Mouse (Mus musculus) limb, embryonic 10.5 days (tissue): ENCODE results near the gene Gria3. TPM values are rescaled to one million over a fixed set of nuclear protein-coding genes. Genes with fewer than 3 reads are reported as not detected.

Experiments
- DNase-seq: peaks from one replicate; pipeline ENCODE4 v3.0.0-alpha.2; 2017; ENCODE audit warnings: low spot score
- H3K27ac ChIP-seq: fragments of 300-500 bp; sonication (generic); 2 replicates; pipeline ENCODE4 v1.5.1; 2016; ENCODE audit warnings: mild to moderate bottlenecking
- H3K27me3 ChIP-seq: fragments of 300-500 bp; sonication (generic); 2 replicates; pipeline ENCODE4 v1.6.1; 2016; ENCODE audit warnings: low read depth, mild to moderate bottlenecking; ENCODE audit not compliant: poor library complexity, severe bottlenecking
- H3K36me3 ChIP-seq: fragments of 300-500 bp; sonication (generic); 2 replicates; pipeline ENCODE4 v1.6.1; 2016; ENCODE audit warnings: mild to moderate bottlenecking, moderate library complexity
- H3K4me1 ChIP-seq: fragments of 300-500 bp; sonication (generic); 2 replicates; pipeline ENCODE4 v1.6.1; 2016
- H3K4me3 ChIP-seq: fragments of 300-500 bp; sonication (generic); 2 replicates; pipeline ENCODE4 v1.5.1; 2016; ENCODE audit warnings: mild to moderate bottlenecking, moderate library complexity
- H3K9me3 ChIP-seq: fragments of 300-500 bp; sonication (generic); replicated peaks from 2 replicates; pipeline ENCODE4 v1.6.1; 2016; ENCODE audit warnings: mild to moderate bottlenecking
- WGBS: fragments of 180-500 bp; shearing (Covaris S2); methylation state at CpG from one replicate; pipeline ENCODE4 v1.1.7; 2016; 5-methylcytosine and 5-hydroxymethylcytosine counted together
- microRNA-seq: library from miRNA; unstranded; fragments of <30 nt; microRNA quantifications from one replicate; pipeline ENCODE4, GENCODE M21; 2017
- polyA plus RNA-seq: library from polyadenylated mRNA; unstranded; fragments of >200 nt; fragmentation: Nextera tagmentation; extraction: Ambion mirVana; gene quantifications from 2 replicates; pipeline ENCODE4 v1.2.1, GENCODE M21; 2016

Gene Gria3
- polyA plus RNA-seq, 1 experiment from 2014 or later, result 2.4 TPM

- no peaks in the 10 kb centered on the region for H3K9me3 ChIP-seq
- no peak overlapping the region for H3K4me3 ChIP-seq
- no peaks in the 10 kb centered on the region for H3K27me3 ChIP-seq
- WGBS, result 50% methylated on average over 2 of the region's 2 CpGs
- H3K27ac ChIP-seq, result no peak overlapping the region
- H3K4me1 ChIP-seq, result no peaks in the 10 kb centered on the region
- no peaks in the 10 kb centered on the region for H3K36me3 ChIP-seq
- DNase-seq, result no peak
These were observed 214.3 kb downstream of the Gria3 start for GRCm38 (mm10) chrX:41614920-41615319.

- no peak overlapping the region for H3K4me3 ChIP-seq
- H3K27ac ChIP-seq, result no peak overlapping the region
- H3K27me3 ChIP-seq, result no peaks in the 10 kb centered on the region
- no peaks in the 10 kb centered on the region for H3K36me3 ChIP-seq
- no peaks in the 10 kb centered on the region for H3K9me3 ChIP-seq
- 79% methylated on average over 1 of the region's 1 CpGs for WGBS
- H3K4me1 ChIP-seq, result no peaks in the 10 kb centered on the region
- DNase-seq, result no peak
These were observed 216.3 kb downstream of the Gria3 start for GRCm38 (mm10) chrX:41616928-41617327.

GRCm38 (mm10) chrX:41618396-41618795, 217.7 kb downstream of the Gria3 start:
- no peak for DNase-seq
- no peak overlapping the region for H3K27ac ChIP-seq
- no peaks in the 10 kb centered on the region for H3K36me3 ChIP-seq
- WGBS, result 89% methylated on average over 2 of the region's 2 CpGs
- H3K9me3 ChIP-seq, result no peaks in the 10 kb centered on the region
- H3K4me3 ChIP-seq, result no peak overlapping the region
- H3K27me3 ChIP-seq, result no peaks in the 10 kb centered on the region
- no peaks in the 10 kb centered on the region for H3K4me1 ChIP-seq

- Histone ChIP-seq H3K4me3 (no peak overlapping the region), H3K36me3 (no peaks in the 10 kb centered on the region), H3K4me1 (no peaks in the 10 kb centered on the region), H3K27ac (no peak overlapping the region), H3K9me3 (no peaks in the 10 kb centered on the region), H3K27me3 (no peaks in the 10 kb centered on the region)
- no peak for DNase-seq
- 92% methylated on average over 4 of the region's 4 CpGs for WGBS
These were observed 232.9 kb downstream of the Gria3 start for GRCm38 (mm10) chrX:41633576-41633975.

- no peak overlapping the region for H3K4me3 ChIP-seq
- WGBS, result 67% methylated on average over 2 of the region's 2 CpGs
- H3K9me3 ChIP-seq, result no peaks in the 10 kb centered on the region
- no peak overlapping the region for H3K27ac ChIP-seq
- no peaks in the 10 kb centered on the region for H3K27me3 ChIP-seq
- H3K4me1 ChIP-seq, result no peaks in the 10 kb centered on the region
- no peak for DNase-seq
- H3K36me3 ChIP-seq, result no peaks in the 10 kb centered on the region
These were observed 244.3 kb downstream of the Gria3 start for GRCm38 (mm10) chrX:41644954-41645353.

DNA sequence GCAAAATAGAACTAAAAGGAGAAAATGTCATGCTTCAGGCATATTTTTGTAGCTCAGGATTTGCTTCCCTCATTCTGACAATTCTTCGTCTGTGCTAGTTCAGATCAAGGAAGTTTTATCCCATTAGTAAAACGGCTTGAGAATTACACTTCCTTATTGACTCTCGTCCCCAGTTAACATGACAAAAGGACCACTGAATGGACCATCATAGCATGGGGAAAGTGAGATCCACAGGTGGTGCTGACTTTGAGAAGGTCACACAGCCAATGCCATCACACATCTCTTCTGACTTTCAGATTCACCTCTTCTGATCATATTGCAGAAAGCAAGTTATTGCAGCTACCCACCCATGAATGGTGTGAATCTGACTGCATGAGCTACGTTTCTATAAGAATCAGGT, 257.1 kb downstream of the Gria3 start:
- no peaks in the 10 kb centered on the region for H3K27me3 ChIP-seq
- no peak overlapping the region for H3K4me3 ChIP-seq
- no peaks in the 10 kb centered on the region for H3K36me3 ChIP-seq
- no peaks in the 10 kb centered on the region for H3K9me3 ChIP-seq
- H3K4me1 ChIP-seq, result no peaks in the 10 kb centered on the region
- H3K27ac ChIP-seq, result no peak overlapping the region
- 71% methylated on average over 4 of the region's 4 CpGs for WGBS
- DNase-seq, result no peak

- Histone ChIP-seq H3K4me3 (no peak overlapping the region), H3K27ac (no peak overlapping the region), H3K27me3 (no peaks in the 10 kb centered on the region), H3K9me3 (no peaks in the 10 kb centered on the region), H3K36me3 (no peaks in the 10 kb centered on the region), H3K4me1 (no peaks in the 10 kb centered on the region)
- no peak for DNase-seq
- WGBS, result 65% methylated on average over 2 of the region's 2 CpGs
These were observed 288.2 kb downstream of the Gria3 start for GRCm38 (mm10) chrX:41688869-41689268.

DNA sequence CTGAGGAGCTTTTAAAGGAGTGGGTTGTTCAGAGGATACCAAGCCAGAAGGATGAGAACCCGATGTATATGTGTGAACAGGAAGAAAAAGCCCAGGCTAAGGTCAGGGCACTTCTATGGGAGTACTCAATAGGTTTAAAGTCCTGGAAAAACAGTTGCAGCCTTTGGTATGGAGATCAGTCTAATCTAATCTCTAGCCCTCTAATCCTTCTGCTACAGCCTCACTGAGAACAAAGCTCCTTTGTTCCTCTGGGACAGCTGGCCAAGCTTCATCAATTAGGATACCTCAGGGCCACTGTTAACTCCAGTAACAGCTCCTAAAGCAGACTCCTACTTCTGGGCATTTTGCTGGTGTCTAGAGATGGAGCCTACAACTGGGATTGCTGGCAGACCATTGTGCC, 291.4 kb downstream of the Gria3 start:
- Histone ChIP-seq H3K9me3 (no peaks in the 10 kb centered on the region), H3K4me1 (no peaks in the 10 kb centered on the region), H3K4me3 (no peak overlapping the region), H3K36me3 (no peaks in the 10 kb centered on the region), H3K27me3 (no peaks in the 10 kb centered on the region), H3K27ac (no peak overlapping the region)
- 44% methylated on average over 1 of the region's 1 CpGs for WGBS
- DNase-seq, result no peak

Small RNA genes lying within 50 kb of the gene (microRNA-seq; reads per million reads assigned to microRNA genes)
- not detected for gene Gm22413
